Mouse (Mus musculus) megakaryocyte, embryonic 14.5 days (primary cell): ENCODE data around the gene Guca1b.

Experiments
- FLI1 ChIP-seq: IDR thresholded peaks from 2 replicates; pipeline ENCODE4 v1.6.1; 2012; ENCODE audit warnings: low read length, inconsistent platforms, mixed read lengths
- GATA1 ChIP-seq: IDR thresholded peaks from 3 replicates; pipeline ENCODE4 v1.6.1; 2012; ENCODE audit warnings: mixed read lengths, low read length, inconsistent platforms, borderline replicate concordance

DNA sequence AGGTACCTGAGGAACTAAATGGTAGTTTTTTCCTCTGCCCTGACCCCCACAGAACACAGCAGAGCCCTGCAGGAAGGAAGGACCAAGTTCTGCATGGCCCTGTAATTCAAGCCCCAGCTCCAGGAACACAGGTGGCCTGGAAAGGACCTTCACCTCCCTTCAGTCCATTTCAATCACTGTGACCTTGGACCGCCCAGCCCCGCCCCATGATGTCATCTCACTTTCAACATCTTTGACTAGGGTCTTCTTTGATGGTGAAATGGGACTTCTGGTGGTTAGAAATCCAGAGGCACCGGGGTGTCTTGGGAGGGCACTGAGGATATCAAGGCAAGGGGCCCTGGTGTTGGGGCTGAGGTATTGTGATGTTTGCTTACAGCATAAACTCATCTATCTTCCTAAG is 36.4 kb downstream of the Guca1b start:
- TF ChIP-seq GATA1 (no peak), FLI1 (no peak)
